17 mouse cellular contexts compared by ENCODE assay signal in genomic region chr3:33363521-33363920, GRCm38 (mm10).
"Had no signal": no experiment of that assay in that cellular context is flagged by ENCODE, and none has a peak within 500 bp of the region (broad histone marks: within the 10 kb centered on the region; RNA-seq: fewer than 3 reads in every experiment).

No protein-coding gene starts in this region.

- H3K27ac ChIP-seq: lung, embryonic 15.5 days; macrophage; midbrain, embryonic 13.5 days; midbrain, embryonic 15.5 days; neural tube, embryonic 12.5 days; stomach, embryonic 15.5 days; stomach, postnatal 0 days had no signal

- H3K27me3 ChIP-seq: lung, embryonic 15.5 days; megakaryocyte, embryonic 14.5 days; midbrain, embryonic 13.5 days; midbrain, embryonic 15.5 days; neural tube, embryonic 12.5 days; stomach, embryonic 15.5 days had no signal

- H3K4me1 ChIP-seq: lung, embryonic 15.5 days; megakaryocyte, embryonic 14.5 days; midbrain, embryonic 13.5 days; midbrain, embryonic 15.5 days; neural tube, embryonic 12.5 days; stomach, embryonic 15.5 days had no signal

- H3K9me3 ChIP-seq: lung, embryonic 15.5 days; midbrain, embryonic 13.5 days; midbrain, embryonic 15.5 days; neural tube, embryonic 12.5 days; stomach, embryonic 15.5 days had no signal

- H3K36me3 ChIP-seq: lung, embryonic 15.5 days; midbrain, embryonic 13.5 days; midbrain, embryonic 15.5 days; neural tube, embryonic 12.5 days; stomach, embryonic 15.5 days had no signal

- H3K9ac ChIP-seq: lung, embryonic 15.5 days; midbrain, embryonic 13.5 days; midbrain, embryonic 15.5 days; neural tube, embryonic 12.5 days; stomach, embryonic 15.5 days had no signal

- ATAC-seq: lung, postnatal 0 days; midbrain, embryonic 13.5 days; midbrain, embryonic 15.5 days had no signal

- H3K4me3 ChIP-seq: lung, embryonic 15.5 days; megakaryocyte, embryonic 14.5 days; midbrain, embryonic 13.5 days; midbrain, embryonic 15.5 days; neural tube, embryonic 12.5 days; stomach, embryonic 15.5 days had no signal

- H3K4me2 ChIP-seq: lung, embryonic 15.5 days; midbrain, embryonic 11.5 days; midbrain, embryonic 13.5 days; midbrain, embryonic 15.5 days; neural tube, embryonic 12.5 days; stomach, embryonic 15.5 days had no signal

- DNase-seq: lung, adult 2 months; lung, postnatal 14 days; lung, postnatal 36 days; right cerebral cortex, postnatal 14 days; thymus, adult 18-20 months; thymus, postnatal 14 days; thymus, postnatal 36 days had no signal
